Mouse (Mus musculus) bone marrow macrophage, adult 2 months (primary cell): ENCODE data around the gene Vps52. TPM values are rescaled to one million over a fixed set of nuclear protein-coding genes. Genes with fewer than 3 reads are reported as not detected.

Experiments used
- H3K27ac ChIP-seq: 2 replicates; pipeline ENCODE4 v1.5.1; 2012; ENCODE audit warnings: low read depth, low read length; ENCODE audit not compliant: insufficient read depth
- H3K4me1 ChIP-seq: 2 replicates; pipeline ENCODE4 v1.6.1; 2012; ENCODE audit warnings: low read length; ENCODE audit not compliant: control insufficient read depth, insufficient read depth
- H3K4me3 ChIP-seq: 2 replicates; pipeline ENCODE4 v1.5.1; 2012; ENCODE audit warnings: mild to moderate bottlenecking, low read length, moderate library complexity; ENCODE audit not compliant: insufficient read depth
- CTCF ChIP-seq: IDR thresholded peaks from 2 replicates; pipeline ENCODE4 v1.5.1; 2012; ENCODE audit warnings: low read depth, mild to moderate bottlenecking, low read length, moderate library complexity
- POLR2A ChIP-seq: IDR thresholded peaks from 2 replicates; pipeline ENCODE4 v1.6.1; 2012; ENCODE audit warnings: mild to moderate bottlenecking, low read depth, low read length, borderline replicate concordance
- polyA plus RNA-seq: library from polyadenylated mRNA; stranded (reverse); fragments of >200 nt; gene quantifications from 2 replicates; pipeline ENCODE4 v1.2.4, GENCODE M21; 2012; ENCODE audit not compliant: missing spikeins, insufficient read depth, insufficient read length

The Vps52 gene
- polyA plus RNA-seq, 1 experiment = 41.3 TPM

DNA sequence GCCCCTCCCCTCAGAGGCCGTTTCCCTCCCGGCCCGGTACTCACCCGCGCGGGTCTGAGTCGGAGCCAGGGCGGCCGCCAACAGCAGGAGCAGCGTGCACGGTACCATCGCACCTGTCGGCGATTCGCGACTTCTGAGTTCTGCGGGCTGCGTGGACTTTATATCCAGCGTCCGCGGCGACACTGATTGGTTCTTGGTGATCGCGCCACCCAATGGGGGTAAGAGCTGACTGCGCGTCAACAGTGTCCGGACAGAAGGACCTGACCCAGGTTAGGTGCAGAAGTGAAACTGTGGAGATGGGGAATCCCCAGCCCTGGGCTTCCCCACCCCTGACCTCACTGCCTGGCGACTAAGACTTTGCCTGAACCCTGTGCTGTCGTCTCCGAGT is 44.5 kb downstream of the Vps52 start, which contains the start of gene H2-K1:
TSS of gene H2-K1 (minus strand) at position 198 of the 388 bp plus-strand sequence.
- TF ChIP-seq POLR2A (peak; percentile 88; the same call in 1 of the 2 replicates), CTCF (no peak)
- Histone ChIP-seq H3K4me3 (peak within 1 kb of the TSS; percentile 89), H3K4me1 (peaks cover 14% of the 10 kb centered on the region), H3K27ac (peak within 1 kb of the TSS; percentile 85)

DNA sequence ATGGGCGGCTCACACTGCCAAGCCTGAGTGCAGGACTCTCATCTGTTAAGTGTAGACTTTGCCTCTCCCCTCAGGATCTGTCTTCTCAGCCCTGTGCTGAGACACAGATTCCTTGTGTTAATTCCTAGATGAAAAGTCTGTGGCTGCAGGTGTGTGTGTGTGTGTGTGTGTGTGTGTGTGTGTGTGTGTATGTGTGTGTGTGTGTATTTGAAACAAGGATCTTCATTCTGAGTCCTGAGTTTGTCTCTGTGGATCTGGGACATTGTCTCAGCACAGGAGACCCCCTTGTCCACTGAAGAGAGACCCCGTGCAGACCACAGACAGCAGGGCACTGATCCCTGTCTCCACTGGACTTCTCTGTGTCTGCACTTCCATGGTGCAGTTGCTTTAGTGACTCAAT is 45.2 kb downstream of the Vps52 start:
- peak overlapping the region; percentile 89 for H3K4me3 ChIP-seq
- peaks cover 18% of the 10 kb centered on the region for H3K4me1 ChIP-seq
- H3K27ac ChIP-seq = peak overlapping the region; percentile 85

DNA sequence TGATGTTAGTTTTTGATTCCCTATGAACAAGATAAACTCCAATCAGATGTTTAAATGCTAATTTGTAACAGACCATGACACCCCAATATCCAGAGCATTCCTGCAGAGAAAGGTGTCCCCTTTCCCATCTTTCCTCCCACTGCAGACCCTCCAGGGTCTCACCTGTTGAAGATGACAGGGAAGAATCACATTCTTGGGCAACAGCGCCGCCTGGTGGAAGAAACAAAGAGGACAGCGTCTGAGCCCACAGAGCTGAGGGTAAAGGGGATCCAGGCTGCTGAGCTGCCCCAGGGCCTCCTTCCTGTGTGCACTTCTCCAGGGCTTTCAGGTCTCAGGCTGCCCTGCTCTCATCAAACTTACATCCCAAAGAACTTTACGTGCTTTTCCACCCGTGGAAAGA is 47.8 kb downstream of the Vps52 start:
- TF ChIP-seq CTCF = peak; percentile 79
- no peak for TF ChIP-seq POLR2A
- no peak overlapping the region for H3K4me3 ChIP-seq
- H3K27ac ChIP-seq = no peak overlapping the region
- H3K4me1 ChIP-seq = peaks cover 16% of the 10 kb centered on the region

DNA sequence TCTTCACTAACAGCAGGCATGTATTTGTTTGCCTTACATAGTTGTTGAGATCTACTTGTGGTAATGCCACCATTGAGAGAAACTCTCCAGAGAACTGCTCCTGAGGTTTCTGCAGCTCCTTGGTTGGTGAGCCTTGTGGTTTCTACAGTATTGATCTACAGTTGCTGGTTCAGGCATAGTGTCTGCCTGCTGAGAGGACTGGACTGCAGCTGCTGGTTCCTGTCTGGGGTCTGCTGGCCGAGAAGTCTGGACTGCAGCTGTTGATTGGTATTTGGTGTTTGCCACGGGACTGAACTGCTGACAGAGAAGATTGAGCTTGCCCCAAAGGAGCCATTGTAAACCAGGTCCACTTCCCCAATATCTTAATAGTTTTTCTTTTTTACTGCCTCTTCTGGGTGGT is 51.0 kb downstream of the Vps52 start:
- peaks cover 7% of the 10 kb centered on the region for H3K4me1 ChIP-seq
- no peak overlapping the region for H3K27ac ChIP-seq
- no peak for TF ChIP-seq POLR2A
- no peak for TF ChIP-seq CTCF
- H3K4me3 ChIP-seq = no peak overlapping the region

DNA sequence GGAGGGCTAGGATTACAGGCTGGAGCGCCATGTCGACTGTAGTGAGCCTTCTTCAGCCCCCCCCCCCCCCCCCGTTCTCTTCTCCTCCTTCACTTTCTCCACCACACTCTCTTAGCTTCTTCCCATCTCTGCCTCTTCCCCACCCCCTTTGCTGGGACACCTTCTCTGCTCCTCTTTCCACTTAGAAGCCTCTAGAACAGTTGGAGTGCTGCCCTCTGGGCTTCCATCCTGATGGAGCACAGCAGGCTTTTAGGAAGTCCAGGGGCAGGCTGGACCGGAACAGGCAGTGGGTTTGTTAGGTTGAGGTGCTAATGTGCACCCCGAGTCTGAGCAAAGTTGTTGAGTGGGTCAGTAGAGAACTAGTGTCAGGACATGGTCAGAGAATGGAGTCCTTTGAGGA is 54.5 kb downstream of the Vps52 start:
- Histone ChIP-seq H3K27ac (no peak overlapping the region), H3K4me3 (no peak overlapping the region), H3K4me1 (peaks cover 4% of the 10 kb centered on the region)
- TF ChIP-seq POLR2A (no peak), CTCF (no peak)

DNA sequence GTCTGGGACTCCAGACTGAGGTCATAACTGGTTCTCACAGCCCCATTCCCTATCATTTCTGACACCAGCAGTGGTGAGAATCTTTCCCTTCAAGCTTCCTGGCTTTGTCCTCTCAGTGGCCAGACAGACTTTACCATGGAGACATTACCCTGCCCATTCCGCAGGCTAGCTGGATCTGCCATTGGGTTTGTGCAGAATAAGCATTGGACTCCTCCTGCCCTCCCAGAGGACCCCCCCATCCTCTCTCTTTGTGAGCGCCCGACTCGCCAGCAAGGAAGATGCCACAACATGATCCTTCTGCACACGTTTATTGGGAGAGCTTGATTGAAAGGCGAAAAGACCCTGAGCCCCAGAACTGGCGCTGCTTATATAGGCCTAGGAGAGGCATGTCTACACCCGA is 57.8 kb downstream of the Vps52 start:
- no peak overlapping the region for H3K4me3 ChIP-seq
- H3K27ac ChIP-seq = no peak overlapping the region
- no peaks in the 10 kb centered on the region for H3K4me1 ChIP-seq
- TF ChIP-seq POLR2A (no peak), CTCF (no peak)

Other genes with a start within 250 kb of the Vps52 start
- 61.3 and 62.9 TPM in 2 replicates for gene March2, start 237.1 kb upstream of the Vps52 start, polyA plus RNA-seq
- gene Rab11b, start 195.3 kb upstream of the Vps52 start, polyA plus RNA-seq = 128 TPM in 2 replicates
- 8.4 and 11.0 TPM in 2 replicates for gene Angptl4, start 174.0 kb upstream of the Vps52 start, polyA plus RNA-seq
- 27.5 and 33.3 TPM in 2 replicates for gene Kank3, start 145.3 kb upstream of the Vps52 start, polyA plus RNA-seq
- 1,369 and 1,530 TPM in 2 replicates for gene Rps28, start 131.2 kb upstream of the Vps52 start, polyA plus RNA-seq
- 197 and 199 TPM in 2 replicates for gene Ndufa7, start 131.2 kb upstream of the Vps52 start, polyA plus RNA-seq
- 4.4 TPM in 2 replicates for gene Cd320, start 112.7 kb upstream of the Vps52 start, polyA plus RNA-seq
- not detected in 2 replicates for gene Gm7029, start 82.0 kb upstream of the Vps52 start, polyA plus RNA-seq
- gene Kifc1, start 65.2 kb upstream of the Vps52 start, polyA plus RNA-seq = 35.5 and 36.3 TPM in 2 replicates
- 3.5 and 6.4 TPM in 2 replicates for gene Platr17, start 50.7 kb upstream of the Vps52 start, polyA plus RNA-seq
- 58.1 and 69.3 TPM in 2 replicates for gene Daxx, start 46.4 kb upstream of the Vps52 start, polyA plus RNA-seq
- 389 and 454 TPM in 2 replicates for gene Tapbp, start 39.9 kb upstream of the Vps52 start, polyA plus RNA-seq
- gene Zbtb22, start 39.9 kb upstream of the Vps52 start, polyA plus RNA-seq = 21.8 and 24.0 TPM in 2 replicates
- 209 and 216 TPM in 2 replicates for gene Rgl2, start 26.3 kb upstream of the Vps52 start, polyA plus RNA-seq
- gene Pfdn6, start 15.5 kb upstream of the Vps52 start, polyA plus RNA-seq = 54.1 and 54.9 TPM in 2 replicates
- gene Wdr46, start 15.2 kb upstream of the Vps52 start, polyA plus RNA-seq = 10.1 and 10.2 TPM in 2 replicates
- 8.3 and 8.7 TPM in 2 replicates for gene B3galt4, start 4.3 kb upstream of the Vps52 start, polyA plus RNA-seq
- 1,144 and 1,230 TPM in 2 replicates for gene Rps18, start 189 bp downstream of the Vps52 start, polyA plus RNA-seq
- gene H2-K1, start 44.5 kb downstream of the Vps52 start, polyA plus RNA-seq = 2,635 and 2,812 TPM in 2 replicates
- 22.8 and 22.9 TPM in 2 replicates for gene Ring1, start 68.9 kb downstream of the Vps52 start, polyA plus RNA-seq
- gene H2-Ke6, start 72.2 kb downstream of the Vps52 start, polyA plus RNA-seq = 64.2 and 78.0 TPM in 2 replicates
- 62.3 and 70.1 TPM in 2 replicates for gene Slc39a7, start 75.9 kb downstream of the Vps52 start, polyA plus RNA-seq
- gene Rxrb, start 76.0 kb downstream of the Vps52 start, polyA plus RNA-seq = 50.2 and 51.9 TPM in 2 replicates
- gene Col11a2, start 83.6 kb downstream of the Vps52 start, polyA plus RNA-seq = 0.51 and 0.61 TPM in 2 replicates
- gene H2-Oa, start 136.5 kb downstream of the Vps52 start, polyA plus RNA-seq = 0.88 TPM in 1 of 2 replicates, not detected in the other
- gene H2-DMa, start 163.7 kb downstream of the Vps52 start, polyA plus RNA-seq = 206 and 214 TPM in 2 replicates
- gene Brd2, start 166.8 kb downstream of the Vps52 start, polyA plus RNA-seq = 156 and 185 TPM in 2 replicates
- gene H2-DMb2, start 187.5 kb downstream of the Vps52 start, polyA plus RNA-seq = 3.0 and 4.9 TPM in 2 replicates
- gene H2-DMb1, start 197.3 kb downstream of the Vps52 start, polyA plus RNA-seq = 232 and 258 TPM in 2 replicates
- 56.2 and 60.8 TPM in 2 replicates for gene Tap1, start 231.7 kb downstream of the Vps52 start, polyA plus RNA-seq
- 134 TPM in 2 replicates for gene Psmb9, start 232.0 kb downstream of the Vps52 start, polyA plus RNA-seq
- gene Psmb8, start 241.9 kb downstream of the Vps52 start, polyA plus RNA-seq = 201 and 204 TPM in 2 replicates
- gene Tap2, start 247.7 kb downstream of the Vps52 start, polyA plus RNA-seq = 51.8 and 56.6 TPM in 2 replicates